Mouse (Mus musculus) T-cell, adult 2 months (primary cell): ENCODE measurements around the gene Pfkfb4.

Experiments
- DNase-seq: peaks from one replicate; pipeline ENCODE4 v3.0.0; 2022; ENCODE audit warnings: low spot score

Pfkfb4 gene

DNA sequence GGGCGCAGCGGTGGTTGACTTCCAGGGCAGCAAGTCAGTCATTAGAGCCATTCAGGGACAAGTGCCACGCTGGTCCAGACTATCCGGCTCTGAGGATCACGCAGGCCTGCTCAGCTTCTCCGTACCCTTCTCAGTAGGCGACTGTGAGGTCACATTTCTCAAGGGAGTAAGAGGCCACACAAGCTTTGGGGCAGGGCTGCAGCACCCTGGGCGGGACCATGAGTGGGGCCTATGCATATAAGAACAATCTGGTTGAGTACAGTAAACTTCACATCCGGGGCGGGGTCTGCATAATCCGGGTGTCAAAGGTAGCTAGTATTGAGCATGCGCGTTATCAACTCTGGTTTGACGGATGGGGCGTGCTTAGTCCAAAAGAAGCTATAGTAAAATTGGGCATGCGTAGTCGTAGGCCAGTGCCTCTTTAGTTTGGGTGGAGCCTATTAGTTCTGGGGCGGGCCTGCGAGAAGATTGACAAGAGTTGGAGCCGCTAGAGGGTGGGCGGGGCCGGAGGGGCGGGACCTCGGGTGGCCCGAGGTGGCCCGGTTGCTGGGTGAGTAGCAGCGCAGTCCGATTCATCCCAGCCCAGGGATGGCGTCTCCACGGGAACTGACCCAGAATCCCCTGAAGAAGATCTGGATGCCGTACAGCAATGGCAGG, at the start of gene Pfkfb4:
TSS of gene Pfkfb4 (plus strand) at position 351 of the 657 bp plus-strand sequence.
- DNase-seq, result peak; percentile 98

- no peak for DNase-seq
Observed at GRCm38 (mm10) chr9:108945111-108945510, 46.5 kb upstream of the Pfkfb4 start.

DNA sequence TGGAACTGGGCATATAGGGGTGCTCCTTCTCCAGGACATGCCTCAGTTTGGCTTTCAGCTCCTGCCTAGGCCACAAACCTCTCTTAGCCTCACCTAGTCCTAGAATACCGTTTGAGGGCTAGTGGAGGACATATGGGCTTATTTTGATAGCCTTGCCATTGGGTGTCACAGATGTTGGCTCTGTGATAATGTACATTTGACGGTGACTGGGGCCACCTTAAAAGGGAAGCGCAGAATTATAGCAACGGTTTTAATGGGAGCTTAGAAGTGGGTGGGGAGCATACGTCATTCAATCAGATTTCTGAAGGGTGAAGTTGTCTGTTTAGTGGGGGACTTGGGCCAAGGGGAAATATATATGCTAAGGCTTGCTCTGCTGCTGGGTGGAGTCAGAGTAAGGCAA, 46.0 kb upstream of the Pfkfb4 start:
- no peak for DNase-seq

DNA sequence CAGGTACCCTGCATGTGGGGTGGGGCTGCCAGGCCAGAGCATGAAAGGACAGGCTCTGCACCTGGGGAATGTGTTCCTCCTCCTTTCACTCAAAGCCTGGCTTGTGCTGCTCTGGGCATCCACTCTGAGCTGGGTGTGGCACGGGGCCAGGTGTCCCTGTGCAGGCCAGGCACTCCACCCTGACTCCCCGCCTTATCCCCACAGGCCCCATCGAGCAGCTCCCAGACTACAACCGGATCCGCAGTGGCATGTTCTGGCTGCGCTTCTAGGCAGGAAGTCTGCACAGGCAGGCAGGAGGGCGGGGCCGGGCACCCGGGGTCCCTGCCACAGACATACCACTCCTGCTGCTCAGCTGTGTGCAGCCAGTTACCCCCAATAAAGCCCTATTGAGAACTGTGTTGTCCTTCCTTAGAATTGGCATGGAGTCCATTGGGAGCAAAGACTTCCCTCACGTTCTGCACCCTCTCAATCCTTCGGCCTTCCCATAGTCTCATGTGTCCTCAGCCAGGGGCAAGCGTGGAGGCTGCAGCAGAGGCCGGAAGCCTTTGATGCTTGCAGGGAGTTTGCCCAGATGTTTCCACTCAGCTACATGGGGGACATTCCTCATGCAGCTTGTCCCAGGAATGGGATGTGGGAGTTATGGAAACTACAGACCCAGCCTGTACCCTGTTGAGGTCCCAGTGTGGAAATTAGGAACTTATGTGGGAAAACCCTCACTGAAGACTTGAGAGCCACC, 42.2 kb upstream of the Pfkfb4 start:
- DNase-seq, result no peak

- no peak for DNase-seq
Observed at GRCm38 (mm10) chr9:108949967-108950728, 41.4 kb upstream of the Pfkfb4 start.

DNA sequence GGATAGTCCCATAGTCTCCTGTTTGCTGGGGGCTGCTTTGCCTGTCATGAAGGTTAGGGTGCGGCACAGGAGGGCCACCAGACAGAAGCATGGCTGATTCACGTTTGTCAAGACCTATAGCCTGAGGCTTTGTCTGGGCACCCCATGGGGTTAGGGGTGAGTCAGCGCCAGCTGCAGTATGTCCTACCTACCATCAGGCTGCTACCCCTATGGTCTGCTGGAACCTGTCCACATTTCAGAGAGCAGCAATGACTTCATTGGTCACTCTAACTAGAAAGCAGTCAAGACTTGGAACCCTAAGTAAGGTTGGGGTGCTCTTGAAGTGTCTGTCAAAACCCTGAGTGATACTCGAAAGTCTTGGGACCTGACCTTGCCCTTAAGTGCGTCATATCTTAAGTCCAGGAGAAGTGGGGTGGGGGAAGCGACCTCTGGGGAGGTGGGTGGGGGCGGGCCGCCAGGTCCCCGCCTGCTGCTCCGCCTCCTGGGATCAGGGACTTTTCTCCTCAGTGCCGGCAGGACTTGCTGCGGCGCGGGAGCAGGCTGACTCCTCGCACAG, 38.4 kb upstream of the Pfkfb4 start, which contains the start of gene Col7a1:
TSS of gene Col7a1 (plus strand) at position 506 of the 556 bp plus-strand sequence.
- no peak for DNase-seq

DNA sequence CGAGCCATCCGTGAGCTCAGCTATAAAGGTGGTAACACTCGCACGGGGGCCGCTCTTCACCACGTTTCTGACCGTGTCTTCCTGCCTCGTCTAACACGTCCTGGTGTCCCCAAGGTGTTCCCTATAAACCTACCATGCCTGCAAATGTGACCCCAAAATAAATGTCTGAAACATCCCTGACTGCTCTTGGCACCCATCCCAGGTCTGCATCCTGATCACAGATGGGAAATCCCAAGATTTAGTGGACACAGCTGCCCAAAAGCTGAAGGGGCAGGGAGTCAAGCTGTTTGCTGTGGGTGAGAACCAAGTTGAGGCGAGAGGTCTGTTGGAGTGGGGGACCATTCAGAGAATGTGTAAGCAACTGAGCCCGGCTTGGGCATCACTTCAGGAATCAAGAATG, 36.3 kb upstream of the Pfkfb4 start:
- no peak for DNase-seq

- DNase-seq, result no peak
Observed at GRCm38 (mm10) chr9:108955846-108956245, 35.7 kb upstream of the Pfkfb4 start.

- DNase-seq, result no peak
Observed at GRCm38 (mm10) chr9:108963577-108963976, 28.0 kb upstream of the Pfkfb4 start.

GRCm38 (mm10) chr9:108964338-108964737, 27.2 kb upstream of the Pfkfb4 start:
- DNase-seq, result no peak

DNA sequence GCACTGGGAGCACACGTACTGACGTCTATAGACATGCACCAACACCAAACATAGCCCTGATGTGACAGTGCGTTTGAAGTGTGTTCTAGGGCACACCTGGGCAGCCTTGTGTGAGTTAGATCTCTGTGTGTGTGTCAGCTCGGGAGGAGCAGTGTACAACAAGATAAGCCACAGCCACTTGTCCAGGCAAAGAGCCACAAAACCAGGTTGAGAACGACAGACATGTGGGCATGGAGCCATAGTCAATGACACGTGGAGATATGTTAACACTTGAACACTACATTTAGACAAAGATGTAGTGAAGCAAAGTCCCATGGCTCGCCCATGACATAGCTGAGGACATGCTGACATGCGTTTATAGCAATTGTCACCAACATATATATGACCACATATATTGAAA, 21.0 kb upstream of the Pfkfb4 start:
- DNase-seq, result no peak

GRCm38 (mm10) chr9:108976483-108976882, 15.1 kb upstream of the Pfkfb4 start:
- DNase-seq, result no peak

DNA sequence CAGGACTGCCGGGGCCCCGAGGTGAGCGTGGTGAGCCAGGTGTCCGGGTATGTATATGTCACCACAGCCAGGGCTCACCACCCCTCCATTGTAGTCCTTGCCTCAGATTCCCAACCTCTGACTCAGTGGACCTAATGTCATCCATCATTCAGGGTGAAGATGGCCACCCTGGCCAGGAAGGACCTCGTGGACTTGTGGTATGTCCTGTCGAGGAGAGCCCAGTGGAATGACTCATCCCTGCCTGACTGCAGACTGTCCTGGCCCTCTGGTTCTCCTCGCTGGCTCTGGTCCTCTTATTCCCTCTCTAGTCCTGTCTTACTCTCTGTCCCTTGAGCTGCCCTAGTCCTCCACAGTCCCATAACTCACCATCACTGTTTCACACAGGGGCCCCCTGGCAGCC, 13.6 kb upstream of the Pfkfb4 start:
- no peak for DNase-seq

DNA sequence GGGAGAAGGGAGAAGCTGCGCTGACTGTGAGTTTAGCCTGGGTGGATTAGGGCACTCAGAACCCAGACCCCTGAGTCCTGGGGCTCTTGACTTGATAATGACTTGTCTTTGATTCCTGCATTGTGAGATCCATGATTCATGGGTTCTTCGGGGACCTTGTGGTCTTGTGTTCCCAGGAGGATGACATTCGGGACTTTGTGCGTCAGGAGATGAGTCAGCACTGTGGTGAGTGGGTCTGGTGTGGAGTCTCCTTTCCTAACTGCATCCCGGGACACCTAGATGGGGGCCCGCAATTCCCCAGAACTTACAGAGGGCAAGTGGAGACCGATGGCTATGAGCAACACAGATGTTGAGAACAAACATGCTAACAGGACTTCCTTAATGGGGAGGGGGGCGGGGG, 9.1 kb upstream of the Pfkfb4 start:
- DNase-seq, result no peak

DNA sequence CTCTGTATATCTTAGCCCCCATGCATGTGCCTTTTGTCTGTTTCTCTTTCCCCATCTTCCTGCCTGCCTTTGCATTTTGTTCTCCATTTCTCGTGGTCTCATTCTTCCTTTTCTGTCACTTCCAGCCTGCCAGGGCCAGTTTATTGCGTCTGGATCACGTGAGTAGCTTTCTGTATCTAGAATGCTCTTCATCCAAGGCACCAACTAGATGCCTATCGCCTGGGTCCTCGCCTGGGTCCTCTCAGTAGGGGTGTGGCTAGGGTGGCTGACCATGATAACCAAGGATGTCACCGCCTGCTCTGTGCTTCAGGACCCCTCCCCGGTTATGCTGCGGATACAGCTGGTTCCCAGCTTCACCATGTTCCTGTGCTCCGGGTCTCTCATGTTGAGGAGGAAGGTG, 8.4 kb upstream of the Pfkfb4 start:
- no peak for DNase-seq

- no peak for DNase-seq
Observed at GRCm38 (mm10) chr9:108985710-108986109, 5.9 kb upstream of the Pfkfb4 start, which contains the start of gene Ucn2. Gene Ucn2, plus strand, starts transcription at chr9:108986010.

- DNase-seq, result no peak
Observed at GRCm38 (mm10) chr9:108987704-108988350, 3.8 kb upstream of the Pfkfb4 start.

GRCm38 (mm10) chr9:108989802-108990461, 1.6 kb upstream of the Pfkfb4 start:
- DNase-seq, result no peak

- DNase-seq, result no peak
Observed at GRCm38 (mm10) chr9:108990462-108990820, 1.1 kb upstream of the Pfkfb4 start.

GRCm38 (mm10) chr9:108992085-108992469, 499 bp downstream of the Pfkfb4 start:
- DNase-seq, result no peak

DNA sequence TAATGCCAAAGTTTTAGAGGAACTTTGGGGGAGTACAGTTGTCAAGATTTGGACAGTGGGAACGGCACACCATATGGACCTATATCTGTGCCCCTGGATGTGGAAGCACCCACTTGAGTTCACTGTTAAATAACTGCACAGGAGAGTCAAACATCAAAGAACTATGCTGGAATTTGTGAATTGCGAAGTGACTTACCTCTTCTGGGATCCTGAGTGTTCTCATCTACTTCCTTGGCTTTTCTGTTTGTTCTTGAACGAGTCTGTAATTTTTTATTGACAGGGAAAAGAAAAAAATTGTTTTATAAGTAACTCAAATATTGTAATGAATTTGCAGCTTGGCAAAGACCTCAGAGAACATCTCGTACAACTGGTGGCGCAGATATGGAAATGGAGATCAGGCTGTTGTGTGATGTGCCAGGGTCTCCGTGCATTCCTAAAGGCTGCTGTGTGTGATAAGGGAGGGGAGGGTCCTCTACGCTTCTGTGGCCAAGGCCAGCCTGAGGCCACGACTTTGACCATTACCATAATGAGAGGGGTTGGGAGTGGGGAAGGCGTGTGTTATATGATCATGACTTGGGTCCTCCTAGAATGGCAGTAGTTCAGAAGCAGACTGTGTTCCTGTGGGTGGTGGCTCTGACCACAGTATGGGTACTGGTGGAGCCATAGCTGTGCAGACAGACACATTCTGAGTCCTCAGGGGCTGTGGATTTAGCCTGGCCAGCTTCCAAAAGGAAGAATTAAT, 1.2 kb downstream of the Pfkfb4 start:
- no peak for DNase-seq
